Mouse (Mus musculus): Measurements from ENCODE around the gene Senp2. TPM values are rescaled to one million over a fixed set of nuclear protein-coding genes. Genes with fewer than 3 reads are reported as not detected.

Senp2 gene
- polyA plus RNA-seq, 1 experiment, result 87.9 TPM

- H3K9me3 ChIP-seq (replicated peaks; ENCODE audit: control insufficient read depth, insufficient read depth, low read length, poor library complexity, severe bottlenecking), result no peaks in the 10 kb centered on the region
- peaks cover 7% of the 10 kb centered on the region for H3K4me1 ChIP-seq (ENCODE audit: control insufficient read depth, insufficient read depth, low read length)
- no peak overlapping the region for H3K9ac ChIP-seq (ENCODE audit: low read depth, poor library complexity, severe bottlenecking)
- H3K4me3 ChIP-seq (ENCODE audit: low read depth, low read length), result no peak overlapping the region
- H3K36me3 ChIP-seq (ENCODE audit: control insufficient read depth, insufficient read depth, low read length, poor library complexity, severe bottlenecking), result no peaks in the 10 kb centered on the region
- H3K27ac ChIP-seq (ENCODE audit: insufficient read depth, low read length), result peak overlapping the region; percentile 37
- H3K27me3 ChIP-seq (ENCODE audit: control insufficient read depth, insufficient read depth, low read length, poor library complexity, severe bottlenecking), result no peaks in the 10 kb centered on the region
- peak; percentile 74 for TF ChIP-seq CTCF (IDR thresholded peaks at IDR 0.05; ENCODE audit: low read depth, low read length)
- TF ChIP-seq EP300 (IDR thresholded peaks at IDR 0.05; ENCODE audit: insufficient read depth, low read depth, low read length), result no peak
- no peak for TF ChIP-seq POLR2A (IDR thresholded peaks at IDR 0.05; ENCODE audit: insufficient read depth, low read length)
Measured at GRCm38 (mm10) chr16:22001172-22001571, 8.1 kb upstream of the Senp2 start.

- Histone ChIP-seq H3K27ac (ENCODE audit: insufficient read depth, low read length) (peak overlapping the region; percentile 37), H3K9me3 (replicated peaks; ENCODE audit: control insufficient read depth, insufficient read depth, low read length, poor library complexity, severe bottlenecking) (no peaks in the 10 kb centered on the region), H3K27me3 (ENCODE audit: control insufficient read depth, insufficient read depth, low read length, poor library complexity, severe bottlenecking) (no peaks in the 10 kb centered on the region)
Measured at GRCm38 (mm10) chr16:22001606-22002005, 7.7 kb upstream of the Senp2 start.

GRCm38 (mm10) chr16:22009596-22009995, 312 bp downstream of the Senp2 start:
- Histone ChIP-seq H3K27ac (ENCODE audit: insufficient read depth, low read length) (no peak overlapping the region), H3K9me3 (replicated peaks; ENCODE audit: control insufficient read depth, insufficient read depth, low read length, poor library complexity, severe bottlenecking) (no peaks in the 10 kb centered on the region), H3K4me3 (ENCODE audit: low read depth, low read length) (peak overlapping the region; percentile 94), H3K27me3 (ENCODE audit: control insufficient read depth, insufficient read depth, low read length, poor library complexity, severe bottlenecking) (no peaks in the 10 kb centered on the region), H3K4me1 (ENCODE audit: control insufficient read depth, insufficient read depth, low read length) (no peaks in the 10 kb centered on the region), H3K9ac (ENCODE audit: low read depth, poor library complexity, severe bottlenecking) (peak overlapping the region; percentile 88), H3K36me3 (ENCODE audit: control insufficient read depth, insufficient read depth, low read length, poor library complexity, severe bottlenecking) (no peaks in the 10 kb centered on the region)
- TF ChIP-seq CTCF (IDR thresholded peaks at IDR 0.05; ENCODE audit: low read depth, low read length), result no peak
- no peak for TF ChIP-seq EP300 (IDR thresholded peaks at IDR 0.05; ENCODE audit: insufficient read depth, low read depth, low read length)
- TF ChIP-seq POLR2A (IDR thresholded peaks at IDR 0.05; ENCODE audit: insufficient read depth, low read length), result no peak

More at GRCm38 (mm10) chr16:22001606-22002005, 7.7 kb upstream of the Senp2 start:
- no peaks in the 10 kb centered on the region for H3K36me3 ChIP-seq (ENCODE audit: control insufficient read depth, insufficient read depth, low read length, poor library complexity, severe bottlenecking)
- no peak for TF ChIP-seq EP300 (IDR thresholded peaks at IDR 0.05; ENCODE audit: insufficient read depth, low read depth, low read length)
- H3K4me1 ChIP-seq (ENCODE audit: control insufficient read depth, insufficient read depth, low read length), result peaks cover 7% of the 10 kb centered on the region
- no peak overlapping the region for H3K4me3 ChIP-seq (ENCODE audit: low read depth, low read length)
- no peak overlapping the region for H3K9ac ChIP-seq (ENCODE audit: low read depth, poor library complexity, severe bottlenecking)

- no peak overlapping the region for H3K4me3 ChIP-seq (ENCODE audit: low read depth, low read length)
- H3K27me3 ChIP-seq (ENCODE audit: control insufficient read depth, insufficient read depth, low read length, poor library complexity, severe bottlenecking), result no peaks in the 10 kb centered on the region
- H3K9me3 ChIP-seq (replicated peaks; ENCODE audit: control insufficient read depth, insufficient read depth, low read length, poor library complexity, severe bottlenecking), result no peaks in the 10 kb centered on the region
- H3K36me3 ChIP-seq (ENCODE audit: control insufficient read depth, insufficient read depth, low read length, poor library complexity, severe bottlenecking), result peaks cover 36% of the 10 kb centered on the region
- H3K4me1 ChIP-seq (ENCODE audit: control insufficient read depth, insufficient read depth, low read length), result peaks cover 2% of the 10 kb centered on the region
- H3K9ac ChIP-seq (ENCODE audit: low read depth, poor library complexity, severe bottlenecking), result no peak overlapping the region
- TF ChIP-seq CTCF (IDR thresholded peaks at IDR 0.05; ENCODE audit: low read depth, low read length) (no peak), EP300 (IDR thresholded peaks at IDR 0.05; ENCODE audit: insufficient read depth, low read depth, low read length) (peak; percentile 53; the same call in 1 of the 2 replicates), POLR2A (IDR thresholded peaks at IDR 0.05; ENCODE audit: insufficient read depth, low read length) (no peak)
- no peak overlapping the region for H3K27ac ChIP-seq (ENCODE audit: insufficient read depth, low read length)
Measured at GRCm38 (mm10) chr16:22015569-22015968, 6.3 kb downstream of the Senp2 start.

GRCm38 (mm10) chr16:22022122-22022521, 12.8 kb downstream of the Senp2 start:
- Histone ChIP-seq H3K9me3 (replicated peaks; ENCODE audit: control insufficient read depth, insufficient read depth, low read length, poor library complexity, severe bottlenecking) (no peaks in the 10 kb centered on the region), H3K36me3 (ENCODE audit: control insufficient read depth, insufficient read depth, low read length, poor library complexity, severe bottlenecking) (peaks cover 58% of the 10 kb centered on the region), H3K27me3 (ENCODE audit: control insufficient read depth, insufficient read depth, low read length, poor library complexity, severe bottlenecking) (no peaks in the 10 kb centered on the region), H3K4me3 (ENCODE audit: low read depth, low read length) (no peak overlapping the region), H3K4me1 (ENCODE audit: control insufficient read depth, insufficient read depth, low read length) (no peaks in the 10 kb centered on the region), H3K27ac (ENCODE audit: insufficient read depth, low read length) (no peak overlapping the region), H3K9ac (ENCODE audit: low read depth, poor library complexity, severe bottlenecking) (no peak overlapping the region)
- TF ChIP-seq EP300 (IDR thresholded peaks at IDR 0.05; ENCODE audit: insufficient read depth, low read depth, low read length) (no peak), POLR2A (IDR thresholded peaks at IDR 0.05; ENCODE audit: insufficient read depth, low read length) (no peak)

- Histone ChIP-seq H3K4me1 (ENCODE audit: control insufficient read depth, insufficient read depth, low read length) (no peaks in the 10 kb centered on the region), H3K27me3 (ENCODE audit: control insufficient read depth, insufficient read depth, low read length, poor library complexity, severe bottlenecking) (no peaks in the 10 kb centered on the region)
Measured at GRCm38 (mm10) chr16:22027474-22027873, 18.2 kb downstream of the Senp2 start.

More at GRCm38 (mm10) chr16:22027474-22027873, 18.2 kb downstream of the Senp2 start:
- Histone ChIP-seq H3K9me3 (replicated peaks; ENCODE audit: control insufficient read depth, insufficient read depth, low read length, poor library complexity, severe bottlenecking) (peaks cover 25% of the 10 kb centered on the region), H3K36me3 (ENCODE audit: control insufficient read depth, insufficient read depth, low read length, poor library complexity, severe bottlenecking) (peaks cover 78% of the 10 kb centered on the region), H3K27ac (ENCODE audit: insufficient read depth, low read length) (no peak overlapping the region), H3K4me3 (ENCODE audit: low read depth, low read length) (no peak overlapping the region), H3K9ac (ENCODE audit: low read depth, poor library complexity, severe bottlenecking) (no peak overlapping the region)
- TF ChIP-seq POLR2A (IDR thresholded peaks at IDR 0.05; ENCODE audit: insufficient read depth, low read length) (no peak), CTCF (IDR thresholded peaks at IDR 0.05; ENCODE audit: low read depth, low read length) (no peak)
